Mouse (Mus musculus) heart, adult 2 months (tissue): ENCODE data around the gene Sprr4. TPM values are rescaled to one million over a fixed set of nuclear protein-coding genes. Genes with fewer than 3 reads are reported as not detected.

ENCODE experiments used
- DNase-seq, 2 experiments: peaks; one replicate each; pipeline ENCODE4 v3.0.0; 2021
- H3K27ac ChIP-seq: fragments of 200-600 bp; 2 replicates; pipeline ENCODE4 v1.8.1; 2022
- H3K27me3 ChIP-seq: fragments of 200-500 bp; 2 replicates; pipeline ENCODE4 v1.6.1; 2012; ENCODE audit warnings: mild to moderate bottlenecking, low read length, inconsistent platforms, mixed read lengths; ENCODE audit not compliant: control insufficient read depth, insufficient read depth
- H3K36me3 ChIP-seq: fragments of 200-500 bp; 2 replicates; pipeline ENCODE4 v1.6.1; 2012; ENCODE audit warnings: low read length, inconsistent platforms; ENCODE audit not compliant: control insufficient read depth, insufficient read depth
- H3K4me1 ChIP-seq: fragments of 200-500 bp; 2 replicates; pipeline ENCODE4 v1.6.1; 2011; ENCODE audit warnings: low read length; ENCODE audit not compliant: control insufficient read depth, insufficient read depth
- H3K4me3 ChIP-seq: fragments of 200-600 bp; 2 replicates; pipeline ENCODE4 v1.8.1; 2022
- H3K79me2 ChIP-seq: fragments of 200-500 bp; replicated peaks from 2 replicates; pipeline ENCODE4 v1.6.1; 2012; ENCODE audit warnings: mild to moderate bottlenecking, inconsistent platforms, low read length, moderate library complexity, mixed read lengths; ENCODE audit not compliant: control insufficient read depth, insufficient read depth
- H3K9ac ChIP-seq: fragments of 200-500 bp; 2 replicates; pipeline ENCODE4 v1.6.1; 2012; ENCODE audit warnings: low read depth, mild to moderate bottlenecking, control low read depth, inconsistent platforms, low read length, mixed read lengths
- CTCF ChIP-seq: fragments of 200-600 bp; IDR thresholded peaks from 2 replicates; pipeline ENCODE4 v1.8.1; 2022; ENCODE audit warnings: antibody characterized with exemption, mild to moderate bottlenecking, moderate library complexity
- EP300 ChIP-seq: fragments of 200-500 bp; IDR thresholded peaks from 2 replicates; pipeline ENCODE4 v1.6.1; 2011; ENCODE audit warnings: low read depth, low read length, control low read depth; ENCODE audit not compliant: insufficient read depth
- POLR2A ChIP-seq: fragments of 200-500 bp; IDR thresholded peaks from 2 replicates; pipeline ENCODE4 v1.6.1; 2011; ENCODE audit warnings: mild to moderate bottlenecking, low read depth, low read length, control low read depth; ENCODE audit not compliant: insufficient read depth
- WGBS: fragments of 180-500 bp; shearing (Covaris S2); methylation state at CpG from one replicate; pipeline ENCODE4 v1.1.7; 2018; 5-methylcytosine and 5-hydroxymethylcytosine counted together
- intact Hi-C: fragments of 180-260 bp; cut with DNase I; formaldehyde crosslinking; loops from one replicate; pipeline ENCODE4 v1.15.1; 2025
- polyA plus RNA-seq: library from polyadenylated mRNA; depleted of rRNA; stranded (reverse); fragments of >200 nt; gene quantifications from 2 replicates; pipeline ENCODE4 v1.2.3, GENCODE M21; 2012; rRNA removed
- total RNA-seq, 2 experiments: library from RNA; stranded (reverse); gene quantifications; 2 replicates each; pipeline ENCODE4 v1.2.3; 2021

Sprr4 gene
- total and polyA plus RNA-seq, 3 experiments = not detected

DNA sequence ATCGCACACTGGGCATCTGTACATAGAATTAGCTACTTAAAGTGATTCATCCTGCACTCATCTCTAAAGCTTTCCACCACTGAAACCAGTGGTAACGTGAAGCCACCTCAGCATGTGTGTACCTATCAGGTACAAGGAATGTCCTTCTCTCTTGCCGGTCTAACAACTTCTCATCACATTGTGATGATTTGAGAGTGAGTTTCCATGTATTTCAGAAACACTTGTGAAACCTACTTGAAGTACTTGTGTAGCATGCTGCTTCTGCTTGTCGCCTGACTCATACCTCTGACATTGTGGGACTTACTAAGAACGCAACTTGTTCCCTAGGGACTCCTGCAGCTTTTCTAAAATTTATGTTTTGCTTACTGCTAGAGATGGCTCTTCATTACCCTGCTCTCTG is 45.1 kb downstream of the Sprr4 start:
- Histone ChIP-seq H3K4me3 (no peak overlapping the region), H3K79me2 (no peaks in the 10 kb centered on the region), H3K27ac (no peak overlapping the region), H3K27me3 (no peaks in the 10 kb centered on the region), H3K4me1 (no peaks in the 10 kb centered on the region), H3K36me3 (no peaks in the 10 kb centered on the region), H3K9ac (no peak overlapping the region)
- no peak for TF ChIP-seq POLR2A
- TF ChIP-seq EP300 = no peak
- TF ChIP-seq CTCF = no peak
- WGBS = 65% methylated on average over 5 of the region's 5 CpGs
- DNase-seq = no peak
- intact Hi-C loops = no loop called here

Other genes with a start within 250 kb of the Sprr4 start
- not detected for gene Sprr2a3, start 215.1 kb downstream of the Sprr4 start, total RNA-seq
- 0.18 TPM in 2 replicates for gene Sprr2a3, start 215.1 kb downstream of the Sprr4 start, polyA plus RNA-seq
- not detected for gene Sprr2b, start 183.9 kb downstream of the Sprr4 start, total RNA-seq
- gene Sprr2b, start 183.9 kb downstream of the Sprr4 start, polyA plus RNA-seq = not detected in 2 replicates
- gene Sprr2d, start 161.4 kb downstream of the Sprr4 start, total RNA-seq = not detected
- gene Sprr2d, start 161.4 kb downstream of the Sprr4 start, polyA plus RNA-seq = not detected in 2 replicates
- gene Sprr2e, start 148.3 kb downstream of the Sprr4 start, total RNA-seq = not detected
- gene Sprr2e, start 148.3 kb downstream of the Sprr4 start, polyA plus RNA-seq = not detected in 2 replicates
- not detected for gene Sprr2f, start 135.3 kb downstream of the Sprr4 start, total RNA-seq
- gene Sprr2f, start 135.3 kb downstream of the Sprr4 start, polyA plus RNA-seq = not detected in 2 replicates
- gene Sprr2h, start 114.8 kb downstream of the Sprr4 start, total RNA-seq = not detected
- gene Sprr2h, start 114.8 kb downstream of the Sprr4 start, polyA plus RNA-seq = not detected in 2 replicates
- gene Sprr2i, start 92.5 kb downstream of the Sprr4 start, total RNA-seq = not detected
- gene Sprr2i, start 92.5 kb downstream of the Sprr4 start, polyA plus RNA-seq = not detected in 2 replicates
- not detected for gene Sprr2j-ps, start 82.4 kb downstream of the Sprr4 start, total RNA-seq
- not detected in 2 replicates for gene Sprr2j-ps, start 82.4 kb downstream of the Sprr4 start, polyA plus RNA-seq
- gene Gm9774, start 71.1 kb downstream of the Sprr4 start, total RNA-seq = 1 to 10 TPM; 3.3 to 3.5 TPM
- 4.6 and 4.7 TPM in 2 replicates for gene Gm9774, start 71.1 kb downstream of the Sprr4 start, polyA plus RNA-seq
- gene Sprr2k, start 67.9 kb downstream of the Sprr4 start, total RNA-seq = not detected
- not detected in 2 replicates for gene Sprr2k, start 67.9 kb downstream of the Sprr4 start, polyA plus RNA-seq
- not detected for gene Sprr1b, start 61.7 kb downstream of the Sprr4 start, total RNA-seq
- gene Sprr1b, start 61.7 kb downstream of the Sprr4 start, polyA plus RNA-seq = not detected in 2 replicates
- not detected for gene Sprr3, start 41.8 kb downstream of the Sprr4 start, total RNA-seq
- not detected in 2 replicates for gene Sprr3, start 41.8 kb downstream of the Sprr4 start, polyA plus RNA-seq
- gene Sprr1a, start 14.6 kb downstream of the Sprr4 start, total RNA-seq = not detected
- 0.66 TPM in 1 of 2 replicates, not detected in the other for gene Sprr1a, start 14.6 kb downstream of the Sprr4 start, polyA plus RNA-seq
- not detected for gene 2310046K23Rik, start 34.0 kb upstream of the Sprr4 start, total RNA-seq
- not detected in 2 replicates for gene 2310046K23Rik, start 34.0 kb upstream of the Sprr4 start, polyA plus RNA-seq
- gene Ivl, start 73.2 kb upstream of the Sprr4 start, total RNA-seq = not detected
- gene Ivl, start 73.2 kb upstream of the Sprr4 start, polyA plus RNA-seq = not detected in 2 replicates
- not detected for gene Smcp, start 88.5 kb upstream of the Sprr4 start, total RNA-seq
- gene Smcp, start 88.5 kb upstream of the Sprr4 start, polyA plus RNA-seq = 0.86 and 0.91 TPM in 2 replicates
- gene 2210017I01Rik, start 107.0 kb upstream of the Sprr4 start, total RNA-seq = not detected
- not detected in 2 replicates for gene 2210017I01Rik, start 107.0 kb upstream of the Sprr4 start, polyA plus RNA-seq
- gene Lce6a, start 121.2 kb upstream of the Sprr4 start, total RNA-seq = not detected
- not detected in 2 replicates for gene Lce6a, start 121.2 kb upstream of the Sprr4 start, polyA plus RNA-seq
- not detected for gene Lce1a1, start 147.8 kb upstream of the Sprr4 start, total RNA-seq
- not detected in 2 replicates for gene Lce1a1, start 147.8 kb upstream of the Sprr4 start, polyA plus RNA-seq
- not detected for gene Lce1b, start 156.4 kb upstream of the Sprr4 start, total RNA-seq
- gene Lce1b, start 156.4 kb upstream of the Sprr4 start, polyA plus RNA-seq = not detected in 2 replicates
- gene Lce1a2, start 169.8 kb upstream of the Sprr4 start, total RNA-seq = not detected
- gene Lce1a2, start 169.8 kb upstream of the Sprr4 start, polyA plus RNA-seq = not detected in 2 replicates
- not detected for gene Lce1c, start 178.8 kb upstream of the Sprr4 start, total RNA-seq
- gene Lce1c, start 178.8 kb upstream of the Sprr4 start, polyA plus RNA-seq = not detected in 2 replicates
- gene Lce1d, start 186.7 kb upstream of the Sprr4 start, total RNA-seq = not detected
- gene Lce1d, start 186.7 kb upstream of the Sprr4 start, polyA plus RNA-seq = not detected in 2 replicates
- not detected for gene Lce1e, start 208.6 kb upstream of the Sprr4 start, total RNA-seq
- not detected in 2 replicates for gene Lce1e, start 208.6 kb upstream of the Sprr4 start, polyA plus RNA-seq
- not detected for gene Lce1f, start 219.9 kb upstream of the Sprr4 start, total RNA-seq
- gene Lce1f, start 219.9 kb upstream of the Sprr4 start, polyA plus RNA-seq = not detected in 2 replicates
- not detected for gene Gm38119, start 238.6 kb upstream of the Sprr4 start, total RNA-seq
- gene Gm38119, start 238.6 kb upstream of the Sprr4 start, polyA plus RNA-seq = not detected in 2 replicates